Mouse (Mus musculus): ENCODE measurements around the gene Klk10. TPM values are rescaled to one million over a fixed set of nuclear protein-coding genes. Genes with fewer than 3 reads are reported as not detected.

Klk10 gene
- total and polyA plus RNA-seq, 3 experiments, result not detected

DNA sequence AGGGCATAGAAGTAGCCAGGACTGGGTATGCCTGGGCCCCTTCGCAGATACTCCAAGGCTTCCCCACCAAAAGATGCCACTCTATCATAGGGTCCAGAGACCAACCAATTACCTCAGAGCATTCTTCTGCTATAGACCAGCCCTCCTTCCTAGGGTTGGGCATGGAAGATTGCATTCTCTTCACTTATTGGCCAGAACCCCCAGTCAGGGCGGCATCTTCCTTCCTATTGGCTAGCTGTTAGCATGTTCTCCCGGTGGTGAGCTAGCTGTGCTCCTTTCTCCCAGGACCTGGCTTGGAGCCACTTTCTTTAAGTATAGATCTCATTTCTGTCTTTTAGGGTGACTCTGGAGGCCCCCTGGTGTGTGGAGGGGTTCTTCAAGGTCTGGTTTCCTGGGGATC, 7.9 kb upstream of the Klk10 start:
- in situ Hi-C loops (cut with MboI; ENCODE audit: low pct_ligation_motif_present, low pct_unique_long_range_greater_than_20kb, low sequenced_read_pairs), result no loop called here
- no peaks in the 10 kb centered on the region for H3K79me2 ChIP-seq (replicated peaks; ENCODE audit: control insufficient read depth, extremely low read depth, insufficient read depth, poor library complexity, severe bottlenecking)

DNA sequence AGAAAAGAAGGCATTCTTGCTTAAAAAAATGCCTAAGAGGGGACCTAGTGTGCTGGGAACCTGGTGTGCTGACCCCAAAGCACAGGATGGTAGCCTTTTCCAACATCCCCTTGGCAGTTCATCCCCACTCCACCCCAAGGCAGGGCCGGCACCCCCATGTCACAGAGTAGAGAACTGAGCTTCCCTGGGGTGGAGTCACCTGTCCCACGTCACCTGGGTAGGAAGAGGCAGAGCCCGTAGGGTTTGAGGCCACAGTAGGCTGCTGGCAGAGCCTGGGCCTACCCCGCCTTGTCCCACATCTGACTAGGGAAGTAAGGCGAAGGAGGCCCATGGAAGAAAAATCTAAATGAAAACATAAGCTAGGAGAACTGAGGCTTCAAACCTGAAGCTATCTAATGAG, 6.5 kb upstream of the Klk10 start, which contains the start of gene Klk11:
TSS of gene Klk11 (plus strand) at position 241 of the 400 bp plus-strand sequence.
- no peak within 1 kb of the TSS for H3K9ac ChIP-seq (ENCODE audit: insufficient read depth, low read depth)
- dilution Hi-C loops (cut with MboI; ENCODE audit: extremely low pct_ligation_motif_present, extremely low pct_unique_long_range_greater_than_20kb, low sequenced_read_pairs), result no loop called here
- in situ Hi-C loops (cut with MboI; ENCODE audit: low pct_ligation_motif_present, low pct_unique_long_range_greater_than_20kb, low sequenced_read_pairs), result no loop called here

More for the DNA sequence above, 7.9 kb upstream of the Klk10 start:
- Histone ChIP-seq H3K27me3 (replicated peaks) (peaks cover 85% of the 10 kb centered on the region), H3K9ac (ENCODE audit: insufficient read depth, low read depth) (no peak overlapping the region), H3K9me3 (replicated peaks; ENCODE audit: low read length) (no peaks in the 10 kb centered on the region), H3K4me3 (replicated peaks in 1 of 3; ENCODE audit: low read depth in 2 of 3, low read length in 2 of 3, poor library complexity in 1 of 3) (no peak overlapping the region), H3K4me1 (ENCODE audit: control insufficient read depth in 1 of 2, insufficient read depth in 2 of 2) (no peaks in the 10 kb centered on the region), H3K4me2 (ENCODE audit: insufficient read depth, low read depth, poor library complexity, severe bottlenecking) (no peak overlapping the region), H3K27ac (ENCODE audit: insufficient read depth, low read depth) (no peak overlapping the region), H3K36me3 (replicated peaks in 1 of 2; ENCODE audit: control insufficient read depth in 1 of 2, insufficient read depth in 1 of 2, low read length in 1 of 2) (no peaks in the 10 kb centered on the region)
- dilution Hi-C loops (cut with MboI; ENCODE audit: extremely low pct_ligation_motif_present, extremely low pct_unique_long_range_greater_than_20kb, low sequenced_read_pairs), result no loop called here
- DNase-seq (ENCODE audit: extremely low read depth), result no peak
- TF ChIP-seq MXI1 (IDR thresholded peaks at IDR 0.05; ENCODE audit: low read depth, low read length), result no peak
- TF ChIP-seq MAFK (IDR thresholded peaks at IDR 0.05; ENCODE audit: insufficient replicate concordance, low read length), result no peak
- no peak for TF ChIP-seq ELF1 (IDR thresholded peaks at IDR 0.05; ENCODE audit: low read depth, low read length)
- no peak for TF ChIP-seq IRF4 (IDR thresholded peaks at IDR 0.05; ENCODE audit: low read depth, low read length)
- TF ChIP-seq ZMIZ1 (IDR thresholded peaks at IDR 0.05; ENCODE audit: low read depth, low read length), result no peak
- TF ChIP-seq UBTF (IDR thresholded peaks at IDR 0.05; ENCODE audit: low read depth, low read length), result no peak
- TF ChIP-seq E2F4 (IDR thresholded peaks at IDR 0.05; ENCODE audit: insufficient replicate concordance, low read depth, low read length), result no peak
- no peak for TF ChIP-seq RAD21 (IDR thresholded peaks at IDR 0.05; ENCODE audit: low read depth, low read length)
- no peak for TF ChIP-seq CTCF (conservative IDR thresholded peaks at IDR 0.05 in 1 of 2, IDR thresholded peaks at IDR 0.05 in 1 of 2; ENCODE audit: low read depth in 2 of 2, low read length in 2 of 2)
- no peak for TF ChIP-seq TBP (conservative IDR thresholded peaks at IDR 0.05; ENCODE audit: low read depth, low read length)
- no peak for TF ChIP-seq POLR2A (IDR thresholded peaks at IDR 0.05; ENCODE audit: low read depth, low read length)
- TF ChIP-seq JUND (conservative IDR thresholded peaks at IDR 0.05; ENCODE audit: low read depth, low read length), result no peak
- no peak for TF ChIP-seq ETS1 (conservative IDR thresholded peaks at IDR 0.05; ENCODE audit: low read depth, low read length)
- TF ChIP-seq PAX5 (IDR thresholded peaks at IDR 0.05; ENCODE audit: low read length), result no peak
- no peak for TF ChIP-seq BHLHE40 (IDR thresholded peaks at IDR 0.05; ENCODE audit: low read depth, low read length)
- no peak for TF ChIP-seq CHD2 (IDR thresholded peaks at IDR 0.05; ENCODE audit: low read length)
- no peak for TF ChIP-seq MAZ (IDR thresholded peaks at IDR 0.05; ENCODE audit: low read depth, low read length)
- TF ChIP-seq HCFC1 (IDR thresholded peaks at IDR 0.05; ENCODE audit: low read depth, low read length), result no peak
- no peak for TF ChIP-seq MYC (IDR thresholded peaks at IDR 0.05; ENCODE audit: low read depth, low read length)

More for the DNA sequence above, 6.5 kb upstream of the Klk10 start, which contains the start of gene Klk11:
- H3K4me3 ChIP-seq (replicated peaks in 1 of 3; ENCODE audit: low read depth in 2 of 3, low read length in 2 of 3, poor library complexity in 1 of 3), result no peak within 1 kb of the TSS
- no peaks in the 10 kb centered on the region for H3K4me1 ChIP-seq (ENCODE audit: control insufficient read depth in 1 of 2, insufficient read depth in 2 of 2)
- H3K9me3 ChIP-seq (replicated peaks; ENCODE audit: low read length), result no peaks in the 10 kb centered on the region
- no peaks in the 10 kb centered on the region for H3K79me2 ChIP-seq (replicated peaks; ENCODE audit: control insufficient read depth, extremely low read depth, insufficient read depth, poor library complexity, severe bottlenecking)
- no peak within 1 kb of the TSS for H3K27ac ChIP-seq (ENCODE audit: insufficient read depth, low read depth)
- H3K36me3 ChIP-seq (replicated peaks in 1 of 2; ENCODE audit: control insufficient read depth in 1 of 2, insufficient read depth in 1 of 2, low read length in 1 of 2), result no peaks in the 10 kb centered on the region
- TF ChIP-seq EP300 (IDR thresholded peaks at IDR 0.05; ENCODE audit: low read length), result no peak
- TF ChIP-seq E2F4 (IDR thresholded peaks at IDR 0.05; ENCODE audit: insufficient replicate concordance, low read depth, low read length), result no peak
- TF ChIP-seq POLR2A (IDR thresholded peaks at IDR 0.05; ENCODE audit: low read depth, low read length), result no peak
- TF ChIP-seq USF1 (IDR thresholded peaks at IDR 0.05; ENCODE audit: low read depth, low read length), result no peak
- TF ChIP-seq TCF12 (IDR thresholded peaks at IDR 0.05; ENCODE audit: low read depth, low read length), result no peak
- no peak within 1 kb of the TSS for H3K4me2 ChIP-seq (ENCODE audit: insufficient read depth, low read depth, poor library complexity, severe bottlenecking)
- no peak for DNase-seq (ENCODE audit: extremely low read depth)
- H3K27me3 ChIP-seq (replicated peaks), result peaks cover 87% of the 10 kb centered on the region

All from CH12.LX (cell line).